ENCODE assay signal across 9 mouse cellular contexts in the genomic region with DNA sequence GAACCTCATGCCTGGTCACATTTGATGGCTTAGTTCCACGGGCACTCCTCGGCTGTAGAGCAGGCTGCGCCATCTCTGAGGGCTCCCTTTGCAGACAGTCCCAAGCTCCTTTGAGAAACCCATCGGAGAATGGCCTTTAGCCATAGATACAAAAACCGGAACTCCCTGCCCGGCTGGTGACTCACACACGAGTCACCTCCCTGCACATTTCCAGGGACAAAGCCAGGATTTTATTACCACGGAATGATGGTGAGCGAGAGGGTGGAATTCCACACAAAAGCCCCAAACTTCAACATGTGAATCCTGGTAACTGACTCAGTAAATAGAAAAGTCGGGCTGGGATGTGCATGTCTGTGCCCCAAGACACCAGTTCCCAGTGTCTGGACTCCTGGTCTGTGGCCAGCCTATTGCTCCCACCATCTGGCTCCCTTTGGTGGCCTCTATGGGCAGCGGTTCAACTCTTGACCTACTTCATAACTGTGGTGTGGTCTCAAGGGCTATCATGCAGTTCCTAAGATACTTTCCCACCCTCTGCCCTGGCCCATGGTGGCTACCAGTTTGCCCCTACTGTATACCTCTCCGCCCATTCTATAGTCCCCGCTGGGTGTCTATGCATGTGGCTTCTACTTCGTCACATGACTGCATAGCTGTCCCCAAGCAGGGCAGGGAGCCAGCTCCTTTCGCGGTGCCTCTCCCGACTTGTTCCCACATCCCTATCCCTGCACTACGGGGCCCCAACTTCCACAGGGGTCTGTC. TPM values are rescaled to one million over a fixed set of nuclear protein-coding genes. Genes with fewer than 3 reads are reported as not detected.
DNase-seq lines count a peak whose midpoint lies in the region; ATAC-seq lines count a peak whose summit lies in the region.
"Had no signal": no experiment of that assay in that cellular context is flagged by ENCODE, and none has a peak within 500 bp of the region (broad histone marks: within the 10 kb centered on the region; RNA-seq: fewer than 3 reads in every experiment).

No protein-coding gene starts in this region.

- H3K36me3 ChIP-seq in embryonic facial prominence, embryonic 15.5 days = no peaks in the 10 kb centered on the region
- no peaks in the 10 kb centered on the region for H3K36me3 ChIP-seq in liver, embryonic 11.5 days (ENCODE audit: control insufficient read depth, insufficient read depth, low read length)
- H3K36me3 ChIP-seq in neural tube, embryonic 14.5 days (ENCODE audit: control insufficient read depth, insufficient read depth, low read length) = no peaks in the 10 kb centered on the region

- DNase-seq in urinary bladder, postnatal 14 days (ENCODE audit: low spot score) = peak; percentile 80
- no peak for DNase-seq in urinary bladder, postnatal 10 days (ENCODE audit: low spot score)
- DNase-seq in heart, postnatal 36 days = peak; percentile 45 to 63
- DNase-seq in liver, embryonic 11.5 days (ENCODE audit: low spot score) = no peak
- DNase-seq in spleen, postnatal 36 days (ENCODE audit: low spot score in 2 of 2) = no peak
- no peak for DNase-seq in layer of hippocampus, postnatal 14 days (ENCODE audit: low spot score in 2 of 2)

- WGBS in embryonic facial prominence, embryonic 15.5 days = 49% methylated on average over 18 of the region's 18 CpGs
- WGBS in liver, embryonic 11.5 days = 71% methylated on average over 18 of the region's 18 CpGs
- WGBS in neural tube, embryonic 14.5 days = 64% methylated on average over 18 of the region's 18 CpGs

- intact Hi-C loops in heart, postnatal 36 days (cut with DNase I) = loop anchor here (5.0 kb wide), 2 partner anchors 45 to 420 kb away; no protein-coding TSS in a partner anchor

- H3K4me3 ChIP-seq in embryonic facial prominence, embryonic 15.5 days (replicated peaks) = no peak overlapping the region
- H3K4me3 ChIP-seq in liver, embryonic 11.5 days (ENCODE audit: low read depth, low read length) = no peak overlapping the region
- no peak overlapping the region for H3K4me3 ChIP-seq in neural tube, embryonic 14.5 days (ENCODE audit: low read depth, low read length)
- H3K4me3 ChIP-seq: megakaryocyte, embryonic 14.5 days had no signal

- peak overlapping the region; percentile 23 for H3K27ac ChIP-seq in embryonic facial prominence, embryonic 15.5 days (replicated peaks)
- peak overlapping the region; percentile 38; the same call in 1 of the 2 replicates for H3K27ac ChIP-seq in liver, embryonic 11.5 days (ENCODE audit: low read depth, low read length)
- no peak overlapping the region for H3K27ac ChIP-seq in neural tube, embryonic 14.5 days (ENCODE audit: low read depth, low read length)

- 0 out of 2 replicates have a peak overlapping the region, but pooled peaks have one; percentile 10 for H3K4me2 ChIP-seq in embryonic facial prominence, embryonic 15.5 days (replicated peaks)
- H3K4me2 ChIP-seq in liver, embryonic 11.5 days = peak overlapping the region; percentile 25
- no peak overlapping the region for H3K4me2 ChIP-seq in neural tube, embryonic 14.5 days (ENCODE audit: low read depth, low read length)

- peak; percentile 21; the same call in 1 of the 2 replicates for ATAC-seq in embryonic facial prominence, embryonic 15.5 days (ENCODE audit: insufficient number of reproducible peaks, low FRiP score, low TSS enrichment, low read depth)
- ATAC-seq in liver, embryonic 11.5 days (replicated peaks; ENCODE audit: low FRiP score) = no peak
- ATAC-seq in neural tube, embryonic 14.5 days (ENCODE audit: low read depth) = peak; percentile 42; the same call in 1 of the 2 replicates

- H3K9ac ChIP-seq in embryonic facial prominence, embryonic 15.5 days = 0 out of 2 replicates have a peak overlapping the region, but pooled peaks have one; percentile 3
- H3K9ac ChIP-seq in liver, embryonic 11.5 days (ENCODE audit: low read depth, low read length) = peak overlapping the region; percentile 34; the same call in 1 of the 2 replicates
- H3K9ac ChIP-seq in neural tube, embryonic 14.5 days (replicated peaks; ENCODE audit: low read depth, low read length) = no peak overlapping the region

- no peaks in the 10 kb centered on the region for H3K9me3 ChIP-seq in embryonic facial prominence, embryonic 15.5 days (replicated peaks)
- H3K9me3 ChIP-seq in liver, embryonic 11.5 days (ENCODE audit: control insufficient read depth, low read length) = no peaks in the 10 kb centered on the region
- no peaks in the 10 kb centered on the region for H3K9me3 ChIP-seq in neural tube, embryonic 14.5 days (ENCODE audit: control insufficient read depth, low read length)
- H3K9me3 ChIP-seq: megakaryocyte, embryonic 14.5 days had no signal

- no peaks in the 10 kb centered on the region for H3K27me3 ChIP-seq in embryonic facial prominence, embryonic 15.5 days
- H3K27me3 ChIP-seq in liver, embryonic 11.5 days (replicated peaks; ENCODE audit: control insufficient read depth, insufficient read depth, low read length) = no peaks in the 10 kb centered on the region
- H3K27me3 ChIP-seq in neural tube, embryonic 14.5 days (ENCODE audit: control insufficient read depth, insufficient read depth, low read length) = no peaks in the 10 kb centered on the region
- H3K27me3 ChIP-seq: megakaryocyte, embryonic 14.5 days had no signal

- H3K4me1 ChIP-seq in embryonic facial prominence, embryonic 15.5 days = peaks cover 42% of the 10 kb centered on the region
- peaks cover 21% of the 10 kb centered on the region for H3K4me1 ChIP-seq in liver, embryonic 11.5 days (replicated peaks; ENCODE audit: control insufficient read depth, insufficient read depth, low read length)
- peaks cover 7% of the 10 kb centered on the region; the same call in 1 of the 2 replicates for H3K4me1 ChIP-seq in neural tube, embryonic 14.5 days (ENCODE audit: control insufficient read depth, insufficient read depth, low read length)

RNA-seq across cellular contexts. Expression of a gene that starts 7.1 kb away (rescaled TPM):
- 162 and 166 TPM in 2 replicates for polyA plus RNA-seq in embryonic facial prominence, embryonic 15.5 days (2015; fragmentation: Nextera tagmentation; extraction: Ambion mirVana)
- total RNA-seq in heart, postnatal 36 days (2021) = 10 to 100 TPM; 39.2 to 40.7 TPM
- polyA plus RNA-seq in liver, embryonic 11.5 days (2014; fragmentation: Nextera tagmentation; extraction: Ambion mirVana) = 66.8 and 71.9 TPM in 2 replicates
- 42.3 and 52.9 TPM in 2 replicates for polyA plus RNA-seq in neural tube, embryonic 14.5 days (2014; fragmentation: Nextera tagmentation; extraction: Ambion mirVana)
- total RNA-seq in layer of hippocampus, postnatal 14 days (2021) = 10 to 100 TPM; 32.2 to 36.7 TPM

Comparison
In these comparisons a context has a peak if more than half of its experiments do, and no peak if none do; other contexts are left out.
1. DNase-seq: peak in urinary bladder, postnatal 14 days (single experiment) and heart, postnatal 36 days (2 of 2); none in urinary bladder, postnatal 10 days (single experiment), liver, embryonic 11.5 days (single experiment), spleen, postnatal 36 days (0 of 2) and layer of hippocampus, postnatal 14 days (0 of 2).